Mouse (Mus musculus) E14TG2a.4 (cell line): ENCODE results near the gene Atp8b2.

Source experiments
- H3K27me3 ChIP-seq: 2 replicates; pipeline ENCODE4 v1.6.1; 2014; ENCODE audit warnings: low read length, control low read depth; ENCODE audit not compliant: insufficient read depth
- H3K36me3 ChIP-seq: 2 replicates; pipeline ENCODE4 v1.6.1; 2014; ENCODE audit warnings: low read length, control low read depth; ENCODE audit not compliant: insufficient read depth
- H3K4me1 ChIP-seq: replicated peaks from 2 replicates; pipeline ENCODE4 v1.6.1; 2014; ENCODE audit warnings: low read depth, low read length, control low read depth
- H3K4me3 ChIP-seq: replicated peaks from 2 replicates; pipeline ENCODE4 v1.5.1; 2014; ENCODE audit warnings: mild to moderate bottlenecking, low read length
- H3K9me3 ChIP-seq: 2 replicates; pipeline ENCODE4 v1.6.1; 2014; ENCODE audit warnings: low read length, control low read depth
- CTCF ChIP-seq: conservative IDR thresholded peaks from 2 replicates; pipeline ENCODE4 v1.5.1; 2014; ENCODE audit warnings: low read length
- NANOG ChIP-seq: IDR thresholded peaks from 2 replicates; pipeline ENCODE4 v1.6.1; 2014; ENCODE audit warnings: borderline replicate concordance, low read length, mixed read lengths
- POU5F1 ChIP-seq: IDR thresholded peaks from 2 replicates; pipeline ENCODE4 v1.6.1; 2014; ENCODE audit warnings: low read length, borderline replicate concordance

Gene Atp8b2

DNA sequence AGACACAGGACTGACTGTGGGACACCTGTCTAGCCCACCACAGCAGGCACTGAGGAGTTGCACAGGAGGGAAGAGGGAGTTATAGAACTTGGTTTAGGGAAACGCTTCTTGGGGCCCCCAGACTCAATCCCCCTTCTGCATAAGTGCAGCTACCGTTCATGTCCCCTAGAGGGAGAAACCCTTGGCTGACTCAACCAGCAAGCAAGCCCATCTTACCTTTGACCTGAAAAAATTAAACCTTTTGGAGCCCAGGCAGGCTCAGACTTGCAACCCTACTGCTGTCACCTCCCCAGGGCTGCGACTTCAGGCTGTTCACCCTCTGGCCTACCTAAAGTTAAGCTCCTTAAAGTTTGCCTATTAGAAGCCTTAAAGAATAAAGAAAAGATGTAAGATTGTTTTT lies 45.9 kb downstream of the Atp8b2 start:
- Histone ChIP-seq H3K9me3 (no peaks in the 10 kb centered on the region), H3K4me1 (peaks cover 13% of the 10 kb centered on the region), H3K4me3 (no peak overlapping the region), H3K36me3 (no peaks in the 10 kb centered on the region), H3K27me3 (peaks cover 35% of the 10 kb centered on the region)
- TF ChIP-seq POU5F1, result no peak
- TF ChIP-seq NANOG, result no peak
- no peak for TF ChIP-seq CTCF

DNA sequence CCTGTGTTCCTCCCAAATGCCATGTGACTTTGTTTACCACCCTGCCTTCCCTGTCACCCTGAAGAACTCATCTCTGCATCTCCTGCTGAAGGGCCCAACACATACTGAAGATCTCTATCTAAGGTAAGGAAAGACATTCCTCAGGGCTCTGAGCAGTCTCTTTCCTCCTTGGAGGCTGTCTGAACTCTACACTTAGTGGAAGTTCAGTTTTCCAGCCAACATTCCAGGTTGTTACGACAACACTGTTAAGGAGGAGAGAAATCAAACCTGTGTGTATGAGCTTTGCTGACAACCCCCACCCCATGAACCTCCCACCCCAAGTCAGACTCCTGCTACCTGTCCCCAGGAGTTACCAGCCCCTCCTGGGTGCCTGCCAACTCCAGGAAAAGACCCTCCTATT lies 46.7 kb downstream of the Atp8b2 start:
- H3K27me3 ChIP-seq, result peaks cover 41% of the 10 kb centered on the region
- H3K9me3 ChIP-seq, result no peaks in the 10 kb centered on the region
- TF ChIP-seq NANOG, result no peak
- TF ChIP-seq CTCF, result no peak
- TF ChIP-seq POU5F1, result no peak
- H3K4me3 ChIP-seq, result no peak overlapping the region
- peaks cover 17% of the 10 kb centered on the region for H3K4me1 ChIP-seq
- H3K36me3 ChIP-seq, result no peaks in the 10 kb centered on the region

DNA sequence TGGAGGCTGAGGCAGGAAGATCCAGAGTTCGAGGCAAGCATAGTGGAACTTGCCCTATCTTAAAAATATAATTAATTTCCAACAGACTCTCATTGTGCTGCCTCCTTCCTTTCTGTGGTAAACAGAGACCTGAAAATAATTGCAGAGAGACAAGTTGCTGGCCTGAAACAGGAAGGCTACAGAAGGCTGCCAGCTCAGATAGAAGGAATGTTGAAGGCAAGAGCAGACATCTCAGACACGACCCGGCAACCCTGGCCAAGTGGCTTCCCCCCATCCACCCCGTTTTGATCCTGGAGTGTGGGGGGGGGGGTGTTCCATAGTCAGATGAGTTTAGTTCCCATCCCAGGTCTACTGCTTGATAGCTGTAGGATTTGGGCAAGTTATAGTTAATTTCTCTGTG lies 48.6 kb downstream of the Atp8b2 start:
- Histone ChIP-seq H3K4me3 (no peak overlapping the region), H3K36me3 (no peaks in the 10 kb centered on the region), H3K4me1 (peaks cover 17% of the 10 kb centered on the region), H3K9me3 (no peaks in the 10 kb centered on the region), H3K27me3 (peaks cover 59% of the 10 kb centered on the region)
- TF ChIP-seq NANOG (no peak), CTCF (no peak), POU5F1 (no peak)

DNA sequence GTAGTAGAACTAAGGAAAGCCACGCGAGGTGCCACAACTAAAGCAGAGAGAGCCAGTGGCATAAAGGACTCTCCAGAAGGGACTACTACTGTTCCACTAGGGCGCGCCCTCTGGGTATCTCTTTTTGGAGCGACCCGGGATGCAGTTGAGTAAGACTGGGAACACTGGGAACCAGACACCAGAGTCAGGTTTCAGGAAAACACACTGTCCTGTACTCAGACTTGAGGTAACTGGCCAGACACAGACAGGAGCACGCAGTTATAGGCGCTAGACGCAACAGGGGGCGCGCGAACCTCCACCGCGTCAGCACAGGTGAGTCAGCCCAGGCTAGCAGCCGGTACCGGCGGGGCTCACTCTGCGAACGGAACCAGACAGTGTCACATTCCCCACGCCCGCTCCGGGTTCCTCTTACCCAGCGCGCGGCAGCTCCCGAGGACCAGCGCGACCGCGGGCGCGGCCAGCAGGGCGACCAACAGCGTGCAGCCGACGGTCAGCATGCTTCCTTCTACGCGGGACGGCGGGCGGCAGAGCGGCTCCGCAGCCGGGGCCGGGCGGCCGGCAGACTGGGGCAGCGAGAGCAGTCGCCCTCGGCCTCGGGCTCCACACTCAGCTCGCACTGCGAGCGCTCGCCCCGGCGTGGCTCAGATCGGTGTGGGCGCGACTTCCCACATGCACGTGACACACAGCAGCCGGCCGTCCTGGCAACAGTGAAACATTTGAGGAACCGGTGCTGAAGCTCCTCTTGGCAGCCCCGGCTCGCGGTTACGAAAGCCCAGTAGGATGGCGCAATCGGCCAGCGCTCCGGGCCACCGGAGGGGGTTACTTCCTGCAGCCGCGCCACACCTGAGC lies 50.5 kb downstream of the Atp8b2 start, which contains the start of gene Il6ra:
Il6ra (minus strand) TSS at position 654 of the 849 bp plus-strand sequence.
- TF ChIP-seq CTCF (no peak), NANOG (no peak), POU5F1 (no peak)
- H3K9me3 ChIP-seq, result no peaks in the 10 kb centered on the region

GRCm38 (mm10) chr3:89912108-89912542 lies 51.2 kb downstream of the Atp8b2 start:
- H3K36me3 ChIP-seq, result no peaks in the 10 kb centered on the region
- TF ChIP-seq NANOG (no peak), CTCF (no peak), POU5F1 (no peak)
- H3K27me3 ChIP-seq, result peaks cover 61% of the 10 kb centered on the region
- H3K4me3 ChIP-seq, result peak overlapping the region; percentile 79; the same call in 1 of the 2 replicates
- peaks cover 17% of the 10 kb centered on the region for H3K4me1 ChIP-seq
- H3K9me3 ChIP-seq, result no peaks in the 10 kb centered on the region

More for the DNA sequence above, 50.5 kb downstream of the Atp8b2 start, which contains the start of gene Il6ra:
- H3K4me3 ChIP-seq, result peak within 1 kb of the TSS; percentile 79
- peaks cover 61% of the 10 kb centered on the region for H3K27me3 ChIP-seq
- H3K4me1 ChIP-seq, result peaks cover 17% of the 10 kb centered on the region
- no peaks in the 10 kb centered on the region for H3K36me3 ChIP-seq

DNA sequence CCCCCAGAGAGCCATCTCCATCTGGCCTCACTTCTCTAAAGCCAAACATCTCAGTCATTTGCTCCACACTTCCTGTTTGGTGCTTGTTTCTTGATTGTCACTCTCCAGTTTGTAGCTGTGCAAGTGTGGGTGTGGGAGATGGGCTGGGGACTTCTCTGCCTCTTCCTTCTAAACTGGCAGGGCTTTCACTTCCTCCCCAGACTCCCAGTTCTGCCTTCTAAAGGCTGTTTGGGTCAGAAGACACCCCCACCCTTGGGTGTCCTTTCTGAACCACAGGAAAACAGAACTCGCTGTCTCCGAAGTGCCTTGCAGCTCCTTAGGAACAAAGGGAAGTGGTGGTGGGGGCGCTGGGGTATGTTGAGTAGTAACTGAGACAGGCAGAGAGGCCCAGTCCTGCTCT lies 52.1 kb downstream of the Atp8b2 start:
- Histone ChIP-seq H3K4me3 (no peak overlapping the region), H3K36me3 (no peaks in the 10 kb centered on the region), H3K9me3 (no peaks in the 10 kb centered on the region), H3K4me1 (peaks cover 17% of the 10 kb centered on the region), H3K27me3 (peaks cover 61% of the 10 kb centered on the region)
- TF ChIP-seq POU5F1, result no peak

DNA sequence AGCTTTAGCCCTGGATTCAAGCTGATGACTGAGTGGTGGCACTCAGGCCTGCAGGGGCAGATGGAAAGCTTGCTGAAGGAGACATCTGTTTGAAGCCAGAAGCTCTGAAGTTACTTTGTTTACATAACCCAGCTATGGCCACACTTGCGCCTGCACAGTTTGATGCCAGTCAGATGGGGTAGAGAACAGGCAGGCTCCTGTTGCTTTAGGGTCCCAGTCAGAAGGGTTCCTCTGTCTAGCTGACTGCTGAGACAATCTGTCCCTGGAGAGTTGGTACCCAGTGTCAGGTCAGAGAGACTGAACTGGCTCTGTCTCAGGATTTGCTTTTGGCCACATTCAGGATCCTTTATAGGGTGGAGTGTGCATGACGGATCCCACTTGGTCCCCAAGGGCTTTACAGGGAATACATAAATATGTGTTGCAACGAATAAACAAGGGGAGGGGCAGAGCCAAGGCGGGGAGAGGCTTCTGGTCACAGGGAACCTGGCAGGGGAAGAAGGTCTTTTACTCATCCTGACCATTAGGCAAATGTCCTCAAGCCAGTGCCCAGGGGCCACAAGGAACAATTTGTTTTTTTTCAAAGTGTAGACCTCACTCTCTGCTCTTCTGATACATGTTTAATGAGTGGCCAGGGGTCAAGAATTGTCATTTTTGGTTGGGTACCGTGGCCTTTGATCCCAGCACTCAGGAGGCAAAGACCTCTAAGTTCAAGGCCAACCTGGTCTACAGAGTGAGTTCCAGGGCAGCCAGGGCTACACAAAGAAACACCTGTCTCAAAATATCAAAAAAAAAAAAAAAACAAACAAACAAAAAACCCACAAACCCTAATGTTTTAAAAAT lies 53.4 kb downstream of the Atp8b2 start:
- Histone ChIP-seq H3K4me1 (peaks cover 17% of the 10 kb centered on the region), H3K4me3 (no peak overlapping the region), H3K27me3 (peaks cover 51% of the 10 kb centered on the region), H3K36me3 (no peaks in the 10 kb centered on the region), H3K9me3 (no peaks in the 10 kb centered on the region)
- TF ChIP-seq CTCF, result no peak
- TF ChIP-seq NANOG, result no peak
- no peak for TF ChIP-seq POU5F1

- peaks cover 16% of the 10 kb centered on the region for H3K4me1 ChIP-seq
- H3K36me3 ChIP-seq, result no peaks in the 10 kb centered on the region
Measured at GRCm38 (mm10) chr3:89908836-89909235, 54.5 kb downstream of the Atp8b2 start.

More at GRCm38 (mm10) chr3:89908836-89909235, 54.5 kb downstream of the Atp8b2 start:
- TF ChIP-seq CTCF (no peak), POU5F1 (no peak), NANOG (no peak)
- Histone ChIP-seq H3K9me3 (no peaks in the 10 kb centered on the region), H3K27me3 (peaks cover 40% of the 10 kb centered on the region), H3K4me3 (no peak overlapping the region)
